Mouse (Mus musculus) spleen, adult 10 weeks (tissue): ENCODE results near the gene Cd160. TPM values are rescaled to one million over a fixed set of nuclear protein-coding genes. Genes with fewer than 3 reads are reported as not detected.

Experiments
- polyA plus RNA-seq: library from polyadenylated mRNA; stranded (reverse); fragments of 350-450 nt; fragmentation: Illumina TruSeq; extraction: RNeasy Lipid Tissue Mini Kit (QIAGEN cat#74804); gene quantifications from one replicate; pipeline ENCODE4 v1.2.3, GENCODE M21; 2015; ENCODE audit warnings: low replicate concordance; ENCODE audit not compliant: insufficient read depth

The Cd160 gene
- 14.6 TPM for polyA plus RNA-seq

GRCm38 (mm10) chr3:96828984-96829383, at the start of gene Cd160, which contains the start of gene Pdzk1:
TSS of gene Cd160 (minus strand) at chr3:96829351.
TSS of gene Pdzk1 (plus strand) at chr3:96829284.

Other genes starting within 250 kb of the Cd160 start
- 79.5 TPM for gene Polr3gl, start 235.2 kb downstream of the Cd160 start, polyA plus RNA-seq
- gene Ankrd34a, start 232.7 kb downstream of the Cd160 start, polyA plus RNA-seq, result not detected
- 16.0 TPM for gene Lix1l, start 228.2 kb downstream of the Cd160 start, polyA plus RNA-seq
- gene Rbm8a, start 199.4 kb downstream of the Cd160 start, polyA plus RNA-seq, result 65.7 TPM
- gene Pex11b, start 194.0 kb downstream of the Cd160 start, polyA plus RNA-seq, result 34.0 TPM
- 0.36 TPM for gene Gm42957, start 193.9 kb downstream of the Cd160 start, polyA plus RNA-seq
- gene Itga10, start 183.8 kb downstream of the Cd160 start, polyA plus RNA-seq, result 3.7 TPM
- gene Ankrd35, start 159.2 kb downstream of the Cd160 start, polyA plus RNA-seq, result 0.59 TPM
- gene Pias3, start 133.0 kb downstream of the Cd160 start, polyA plus RNA-seq, result 28.2 TPM
- 2.6 TPM for gene Nudt17, start 120.8 kb downstream of the Cd160 start, polyA plus RNA-seq
- 52.3 TPM for gene Polr3c, start 101.7 kb downstream of the Cd160 start, polyA plus RNA-seq
- gene Rnf115, start 101.7 kb downstream of the Cd160 start, polyA plus RNA-seq, result 88.0 TPM
- gene Pdzk1, start 67 bp downstream of the Cd160 start, polyA plus RNA-seq, result 0.10 TPM
- gene Gja5, start 75.3 kb upstream of the Cd160 start, polyA plus RNA-seq, result 1.2 TPM
- gene Gpr89, start 76.0 kb upstream of the Cd160 start, polyA plus RNA-seq, result 14.3 TPM
- gene Gja8, start 96.7 kb upstream of the Cd160 start, polyA plus RNA-seq, result not detected